Mouse (Mus musculus): ENCODE results near the gene 4930452B06Rik.
A peak's percentile ranks its signal among the peaks of the same experiment; 100 is the strongest.
"Not testable (repeated sequence)": the region's sequence is repeated elsewhere in the genome, so short reads cannot be mapped to it uniquely, and the experiment has no call there.

4930452B06Rik gene

DNA sequence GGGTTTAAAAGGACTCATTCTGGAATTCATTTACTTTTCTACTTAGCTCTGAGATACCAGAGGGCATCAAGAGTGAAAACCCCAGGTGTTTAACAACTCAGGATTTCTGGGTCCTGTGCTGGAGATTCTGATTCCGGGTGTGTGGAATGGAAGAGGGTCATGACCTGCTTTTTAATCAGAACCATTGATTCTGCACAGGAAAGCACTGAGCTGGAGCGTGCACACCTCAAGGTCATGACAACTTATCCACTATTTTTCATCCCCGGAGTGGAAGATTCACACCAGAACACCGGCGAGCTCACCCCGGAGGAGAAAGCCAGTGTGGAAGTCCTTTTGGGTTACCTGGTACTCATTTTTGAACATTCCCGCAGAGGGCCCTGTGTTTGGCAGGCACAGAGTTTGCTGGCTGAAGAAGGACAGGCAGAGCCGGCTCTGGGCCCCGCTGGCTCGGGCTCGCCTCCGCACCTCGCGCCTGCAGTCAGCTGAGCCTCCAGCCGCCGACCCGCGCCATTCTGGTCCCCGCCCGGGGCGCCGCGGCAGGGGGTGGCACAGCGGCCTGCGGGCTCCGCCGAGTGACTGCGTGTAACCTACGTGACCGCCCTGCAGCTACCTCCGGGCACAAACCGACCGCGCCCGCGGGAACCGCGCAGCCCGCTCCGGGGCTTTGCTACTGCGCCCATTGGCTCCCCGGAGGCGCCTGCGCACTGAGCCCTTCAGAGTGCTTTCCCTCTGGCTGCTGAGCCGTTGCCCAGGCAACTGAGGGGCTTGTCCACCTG, at the start of gene 4930452B06Rik:
TSS of gene 4930452B06Rik (minus strand) at position 605 of the 776 bp plus-strand sequence.
- DNase-seq (ENCODE audit: low read depth, low spot score) = peak; percentile 71

DNA sequence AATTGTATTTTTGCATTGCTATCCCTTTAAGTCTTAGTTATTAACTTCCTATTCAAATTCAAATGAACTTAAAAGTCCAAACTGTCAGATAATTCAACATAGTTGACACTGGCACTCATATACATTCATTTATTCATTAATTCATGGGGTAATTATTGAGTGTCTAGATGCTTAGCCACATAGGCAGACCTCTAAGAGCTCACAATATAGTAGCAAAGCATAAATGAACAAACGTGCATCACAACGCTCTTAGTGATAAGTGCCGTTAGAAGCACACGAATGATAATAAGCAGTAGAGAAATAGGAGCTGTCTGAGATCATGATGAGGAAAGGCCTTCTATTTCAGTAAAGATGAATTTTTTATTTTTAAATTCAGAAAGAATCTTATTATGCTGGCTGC, 46.6 kb upstream of the 4930452B06Rik start:
- DNase-seq (ENCODE audit: low read depth, low spot score) = no peak

DNA sequence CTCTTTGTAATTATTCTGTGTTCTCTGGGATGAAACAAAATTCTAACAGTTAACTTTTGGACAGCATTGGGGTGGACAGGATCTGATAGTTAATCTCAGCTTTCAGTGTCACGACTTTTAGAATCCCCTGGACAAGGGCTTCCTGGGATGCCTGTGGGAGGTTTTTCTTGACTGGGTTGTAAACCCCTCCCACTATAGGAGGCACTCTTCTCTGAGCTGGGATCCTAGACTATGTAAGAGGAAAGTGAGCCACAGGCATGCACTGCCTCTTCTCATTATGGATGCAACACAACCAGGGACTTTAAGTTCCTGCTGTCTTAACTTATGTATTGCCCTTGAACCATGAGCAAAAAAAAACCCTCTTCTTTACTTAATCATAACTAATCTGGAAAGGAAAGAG, 23.4 kb upstream of the 4930452B06Rik start:
- DNase-seq (ENCODE audit: low read depth, low spot score) = no peak

DNA sequence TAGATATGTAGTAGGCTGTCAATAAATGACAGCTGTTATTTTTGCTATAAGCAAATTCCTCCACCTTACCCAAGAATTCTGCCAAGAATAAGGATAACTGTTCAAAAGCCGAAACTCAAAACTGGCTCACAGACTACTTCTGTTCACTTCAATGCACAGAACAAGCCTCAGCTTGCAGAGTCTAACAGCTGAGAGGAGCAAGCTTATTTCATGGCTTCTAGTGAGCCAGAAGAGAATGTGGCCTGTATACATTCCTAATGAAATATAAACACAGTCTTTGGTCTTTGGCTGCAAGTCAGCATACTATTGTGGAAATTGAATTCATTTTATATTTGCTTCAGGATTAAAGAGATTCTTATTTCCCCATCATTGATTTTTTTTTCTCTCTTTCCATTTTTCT, 22.4 kb upstream of the 4930452B06Rik start:
- DNase-seq (ENCODE audit: low read depth, low spot score) = no peak

DNA sequence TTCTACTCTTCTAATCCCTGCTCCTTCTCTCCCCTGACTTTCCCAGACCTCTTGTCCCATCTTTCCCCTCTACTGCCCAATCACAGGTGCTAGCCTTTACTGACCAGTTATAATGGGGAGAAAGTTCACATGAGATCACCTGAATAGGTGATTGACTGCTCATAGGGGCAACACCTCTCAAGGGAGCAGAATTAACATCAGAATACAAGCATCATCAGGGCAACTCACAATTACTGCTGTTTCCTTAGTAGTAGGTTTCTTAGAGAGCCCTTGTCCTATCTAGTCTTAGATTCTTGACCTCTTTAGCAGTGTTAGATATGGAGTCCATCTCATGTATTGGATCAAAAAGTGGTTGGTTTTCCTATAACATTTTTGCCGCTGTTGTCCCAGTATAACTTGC, 20.1 kb upstream of the 4930452B06Rik start:
- DNase-seq (ENCODE audit: low read depth, low spot score) = no peak

DNA sequence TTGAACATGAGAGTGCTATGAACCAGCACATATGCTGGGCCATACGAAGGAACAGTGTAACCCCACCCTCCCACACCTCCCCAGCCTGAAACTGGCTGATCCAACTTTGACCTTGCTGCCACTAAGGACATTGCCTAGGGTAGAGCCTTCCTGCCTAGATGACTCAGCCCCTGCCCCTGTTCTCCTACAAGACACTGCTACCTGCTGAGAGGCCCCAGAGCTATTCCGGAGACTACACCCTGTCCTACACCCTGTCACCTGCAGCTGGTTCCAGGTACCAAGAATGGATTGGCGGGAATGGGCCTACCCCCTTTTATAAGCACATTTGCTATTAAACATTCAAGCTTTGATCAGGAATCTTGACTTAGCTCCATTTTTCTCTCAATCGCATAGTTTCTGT, 13.9 kb upstream of the 4930452B06Rik start:
- no peak for DNase-seq (ENCODE audit: low read depth, low spot score)

DNA sequence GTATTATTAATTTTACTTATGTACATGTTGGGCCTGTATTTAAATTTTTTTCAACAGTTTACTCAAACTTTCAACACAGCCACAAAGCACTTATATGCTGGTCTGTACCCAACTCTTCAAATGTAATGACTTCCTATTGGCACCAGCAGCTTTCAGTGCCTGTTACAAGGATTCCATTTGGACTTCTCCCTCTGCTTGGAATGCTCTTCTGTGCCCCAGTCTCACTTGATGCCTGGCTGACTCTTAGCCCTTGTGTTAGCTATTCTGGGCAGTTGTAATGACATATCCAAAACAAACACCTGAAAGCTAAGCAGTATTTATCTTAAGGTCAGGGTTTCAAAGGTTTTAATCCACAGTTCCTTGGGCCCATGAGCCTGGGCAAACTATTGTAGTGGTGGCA, 5.7 kb downstream of the 4930452B06Rik start:
- no peak for DNase-seq (ENCODE audit: low read depth, low spot score)

DNA sequence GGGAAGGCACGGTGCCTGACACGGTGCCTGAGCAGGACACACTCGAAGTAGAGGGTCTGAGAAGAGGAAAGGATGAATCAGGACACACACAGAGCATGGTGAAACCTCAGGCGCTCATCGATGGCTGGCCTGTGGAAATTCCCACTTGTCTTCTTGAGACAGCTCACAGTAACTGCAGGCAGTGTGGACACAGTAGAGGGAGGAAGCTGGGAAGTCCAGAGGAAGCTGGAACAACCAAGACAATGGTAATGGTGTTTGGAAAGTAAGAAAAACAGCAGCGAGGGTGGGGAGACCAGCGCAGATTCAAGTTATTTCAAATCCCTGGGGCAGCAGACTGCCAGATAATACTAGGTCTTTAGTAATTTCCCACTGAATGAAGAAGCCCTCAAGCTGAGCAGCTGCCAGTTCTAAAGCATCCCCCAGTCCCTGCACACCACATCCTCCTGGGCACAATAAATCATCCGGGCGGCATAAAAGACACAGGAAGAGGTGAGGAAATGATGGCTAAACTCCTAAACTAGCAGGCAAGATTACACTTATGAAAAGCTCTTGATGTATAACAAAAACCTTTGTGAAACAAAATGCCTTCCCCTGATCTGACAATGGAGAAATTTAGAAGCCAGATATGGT, 24.3 kb downstream of the 4930452B06Rik start:
- DNase-seq (ENCODE audit: low read depth, low spot score) = peak; percentile 23

DNA sequence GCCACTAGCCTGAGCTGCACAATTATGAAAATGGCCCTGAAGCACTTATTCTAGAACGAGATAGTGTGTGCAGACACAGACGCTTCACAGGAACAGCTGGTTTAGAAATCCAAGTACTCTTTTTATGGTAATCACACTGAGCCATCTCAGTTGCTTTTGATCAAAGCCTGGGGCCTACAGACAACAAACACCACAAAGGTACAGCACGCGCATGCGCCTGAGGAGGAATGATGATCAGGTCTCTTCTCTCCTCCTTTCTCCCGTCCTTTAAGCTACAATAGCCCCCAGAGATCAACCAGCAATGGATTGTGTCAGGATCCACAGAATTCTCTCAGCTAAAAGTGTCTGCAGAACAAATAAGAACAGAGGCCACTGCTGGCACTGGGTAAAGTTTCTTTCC, 33.8 kb downstream of the 4930452B06Rik start:
- no peak for DNase-seq (ENCODE audit: low read depth, low spot score)

DNA sequence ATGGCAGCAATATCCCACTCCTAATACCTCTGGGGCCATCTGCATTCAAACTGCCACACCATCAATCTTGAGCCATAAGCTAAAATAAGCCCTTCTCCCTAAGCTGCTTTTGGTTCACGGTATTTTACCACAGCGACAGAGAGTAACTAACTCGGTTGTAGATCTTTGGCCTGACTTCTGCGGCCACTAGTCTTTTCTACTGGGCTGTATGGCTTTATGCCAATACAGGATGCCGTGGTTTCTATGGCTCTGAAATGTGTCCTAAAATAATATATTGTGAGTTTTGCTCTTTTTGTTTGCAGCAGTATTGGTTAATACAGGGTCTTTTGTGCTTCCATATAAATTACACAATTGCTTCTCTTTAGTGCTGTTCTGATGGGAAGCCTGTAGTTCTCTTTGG, 37.6 kb downstream of the 4930452B06Rik start:
- DNase-seq (ENCODE audit: low read depth, low spot score) = no peak

DNA sequence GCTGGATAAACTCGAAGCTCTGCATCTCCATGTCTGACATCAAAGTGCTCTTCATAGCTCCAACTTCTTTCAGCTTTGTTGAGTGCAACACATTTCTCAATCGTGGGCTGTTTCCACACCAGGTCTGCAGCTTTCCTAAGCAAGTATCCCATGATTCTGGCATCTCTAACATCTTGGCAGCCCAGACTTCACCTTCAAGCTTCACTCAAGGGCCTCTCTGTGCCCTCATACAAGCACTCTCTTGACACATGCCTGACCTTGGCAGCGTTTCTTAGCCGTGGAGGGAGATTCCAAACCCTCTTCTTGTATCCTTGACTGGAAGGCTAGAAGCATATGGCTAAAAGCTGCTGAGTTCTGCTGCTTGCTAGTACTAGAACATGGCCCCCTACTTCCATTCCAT, 38.6 kb downstream of the 4930452B06Rik start:
- DNase-seq (ENCODE audit: low read depth, low spot score) = no peak

DNA sequence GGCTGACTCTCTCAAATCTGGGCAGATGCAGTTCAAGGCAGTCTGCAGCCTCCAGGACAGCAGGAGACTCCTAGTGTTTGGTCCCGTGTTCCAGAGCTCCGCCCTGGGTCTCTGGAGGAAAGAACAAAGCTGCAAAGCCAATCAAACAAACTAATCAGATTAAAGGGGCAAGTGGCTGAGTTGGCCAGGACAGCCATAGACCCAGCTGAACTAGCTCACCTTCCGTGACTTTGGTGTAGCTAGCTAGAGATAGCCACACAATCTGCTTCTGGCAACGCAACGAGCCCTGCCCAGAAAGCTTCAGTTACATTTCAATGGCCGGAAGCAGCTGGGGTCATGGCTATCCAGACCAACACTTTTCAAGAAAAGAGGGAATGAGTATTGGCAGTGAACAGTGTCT, 44.9 kb downstream of the 4930452B06Rik start:
- no peak for DNase-seq (ENCODE audit: low read depth, low spot score)

DNA sequence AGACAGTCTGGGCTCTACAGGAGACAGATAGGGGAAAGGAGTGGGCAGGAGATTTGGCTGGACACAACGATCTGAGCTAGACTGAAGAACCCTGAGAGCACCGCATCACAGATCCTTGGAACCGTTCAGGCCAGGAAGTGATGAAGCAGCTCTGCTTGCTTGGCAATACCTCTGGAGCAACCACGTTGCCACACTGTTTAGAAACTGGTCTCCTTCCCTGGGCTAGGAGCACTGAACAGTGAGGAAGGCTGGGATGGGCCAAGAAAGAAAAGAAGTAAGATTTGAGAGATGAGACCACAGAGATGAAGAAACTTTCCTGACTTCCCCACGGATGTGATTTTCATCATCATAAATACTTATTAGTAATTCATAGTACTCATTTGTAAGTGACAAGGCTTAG, 45.5 kb downstream of the 4930452B06Rik start:
- no peak for DNase-seq (ENCODE audit: low read depth, low spot score)

DNA sequence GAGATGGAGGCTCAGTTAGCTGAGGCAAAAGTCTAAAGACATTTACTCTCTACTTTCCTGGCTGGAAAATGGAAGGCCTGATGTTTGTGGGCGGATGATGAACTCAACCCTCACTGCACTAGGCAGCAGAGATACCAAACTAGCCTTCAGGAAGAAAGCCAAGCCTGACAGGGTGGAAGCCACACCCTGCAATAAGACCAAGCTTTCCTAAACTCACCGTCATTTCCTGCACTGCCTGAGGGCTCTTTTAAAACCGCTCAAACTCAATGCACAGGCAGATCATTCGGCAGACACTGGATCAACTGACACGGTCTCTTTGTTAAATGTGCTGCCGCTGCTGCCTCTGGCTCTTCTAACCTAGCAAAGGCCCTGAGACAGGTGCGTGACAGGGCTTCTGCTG, 50.4 kb downstream of the 4930452B06Rik start:
- no peak for DNase-seq (ENCODE audit: low read depth, low spot score)

DNA sequence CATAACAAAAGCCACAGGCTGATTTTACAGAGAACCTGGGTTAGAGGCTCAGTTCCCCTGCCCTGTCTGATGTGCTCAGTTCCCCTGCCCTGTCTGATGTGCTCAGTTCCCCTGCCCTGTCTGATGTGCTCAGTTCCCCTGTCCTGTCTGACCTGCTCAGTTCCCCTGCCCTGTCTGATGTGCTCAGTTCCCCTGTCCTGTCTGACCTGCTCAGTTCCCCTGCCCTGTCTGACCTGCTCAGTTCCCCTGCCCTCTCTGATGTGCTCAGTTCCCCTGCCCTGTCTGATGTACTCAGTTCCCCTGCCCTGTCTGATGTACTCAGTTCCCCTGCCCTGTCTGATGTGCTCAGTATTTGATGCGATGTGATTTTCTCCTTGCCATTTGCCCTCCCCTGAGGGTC, 51.6 kb downstream of the 4930452B06Rik start:
- not testable (repeated sequence) for DNase-seq (ENCODE audit: low read depth, low spot score)

DNA sequence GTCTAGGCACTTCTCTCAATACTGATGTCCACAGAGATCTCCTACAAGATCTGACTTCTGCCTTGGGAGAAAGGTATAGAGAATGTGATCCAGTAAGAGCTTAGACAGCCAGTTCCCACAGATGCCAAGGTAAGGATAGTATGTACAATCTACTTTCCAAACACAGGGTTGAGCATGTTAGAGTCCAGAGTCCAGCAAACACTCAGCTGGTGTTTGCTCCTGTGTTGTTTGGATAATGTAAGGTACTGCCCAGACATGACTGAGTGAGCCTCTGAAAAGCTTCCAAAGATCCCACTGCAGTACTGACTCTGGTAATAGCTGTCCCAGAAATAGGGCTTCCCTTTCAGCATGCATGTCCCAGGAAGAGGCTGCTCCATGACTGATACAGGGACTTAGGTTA, 54.0 kb downstream of the 4930452B06Rik start:
- no peak for DNase-seq (ENCODE audit: low read depth, low spot score)

DNA sequence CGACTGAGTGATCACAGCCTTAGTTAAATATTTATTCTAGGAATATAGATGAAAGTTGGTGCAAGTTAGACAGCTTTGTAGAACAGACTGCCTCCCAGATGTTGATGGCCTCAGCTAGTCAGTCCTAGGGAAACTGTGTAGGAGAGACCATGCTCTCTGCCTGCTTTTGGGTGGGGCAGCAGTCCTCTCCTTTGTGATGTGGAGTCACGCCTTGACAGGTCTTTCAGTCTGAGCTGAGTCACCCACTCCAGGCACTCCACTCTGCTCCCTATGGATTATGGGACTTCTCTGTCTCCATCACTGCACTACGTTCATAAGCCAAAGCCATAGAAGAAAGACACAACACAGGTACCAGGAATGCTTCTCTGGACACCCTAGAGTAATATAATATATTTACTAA, 55.9 kb downstream of the 4930452B06Rik start:
- no peak for DNase-seq (ENCODE audit: low read depth, low spot score)

DNA sequence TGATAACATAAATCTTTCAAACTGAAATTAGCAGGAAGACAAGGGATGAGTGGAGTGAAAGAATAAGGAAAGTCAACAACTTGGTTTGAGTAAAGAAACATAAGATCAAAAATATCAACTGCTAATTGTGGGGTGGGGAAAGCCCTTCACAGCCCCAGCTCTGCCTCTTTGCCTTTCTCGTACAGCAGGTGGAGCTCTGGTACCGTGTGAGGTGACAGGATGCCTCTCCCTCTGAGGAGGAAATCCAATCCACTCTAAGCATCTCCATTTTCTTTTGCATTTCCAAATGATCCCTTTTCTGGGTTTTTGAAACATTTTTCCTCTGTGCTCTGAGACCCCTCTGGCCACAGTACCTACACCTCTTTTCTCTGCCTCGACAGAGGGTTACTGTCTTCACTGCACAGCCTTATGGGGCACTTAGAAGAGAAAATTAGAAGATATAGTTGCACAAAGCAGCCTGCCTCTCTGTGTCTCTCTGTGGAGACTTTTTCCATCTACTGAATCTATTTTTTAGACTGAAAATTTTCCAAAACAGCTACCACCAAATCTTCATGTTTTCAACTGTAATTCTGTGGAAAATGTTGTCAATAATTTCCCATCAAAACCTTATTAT, 57.4 kb downstream of the 4930452B06Rik start:
- DNase-seq (ENCODE audit: low read depth, low spot score) = peak; percentile 34

DNA sequence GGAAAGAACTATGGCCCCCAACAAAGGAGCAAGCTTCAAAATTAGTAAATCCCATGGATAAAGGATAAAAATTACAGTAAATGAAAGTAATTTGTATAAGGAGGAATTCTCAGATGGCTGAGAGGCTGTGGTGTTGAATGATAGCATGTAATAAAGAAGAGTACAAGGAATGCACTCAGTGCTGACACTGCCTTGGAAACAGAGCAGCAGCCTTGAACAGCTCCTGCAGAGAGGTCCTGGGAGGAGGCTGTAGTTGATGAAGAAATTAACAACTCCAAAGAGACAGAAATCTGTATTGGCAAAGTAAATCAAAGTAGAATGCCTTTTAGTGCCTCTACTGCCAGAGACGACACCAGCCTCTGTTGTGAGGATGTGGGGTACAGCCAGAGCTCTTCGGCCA, 61.1 kb downstream of the 4930452B06Rik start:
- DNase-seq (ENCODE audit: low read depth, low spot score) = no peak

DNA sequence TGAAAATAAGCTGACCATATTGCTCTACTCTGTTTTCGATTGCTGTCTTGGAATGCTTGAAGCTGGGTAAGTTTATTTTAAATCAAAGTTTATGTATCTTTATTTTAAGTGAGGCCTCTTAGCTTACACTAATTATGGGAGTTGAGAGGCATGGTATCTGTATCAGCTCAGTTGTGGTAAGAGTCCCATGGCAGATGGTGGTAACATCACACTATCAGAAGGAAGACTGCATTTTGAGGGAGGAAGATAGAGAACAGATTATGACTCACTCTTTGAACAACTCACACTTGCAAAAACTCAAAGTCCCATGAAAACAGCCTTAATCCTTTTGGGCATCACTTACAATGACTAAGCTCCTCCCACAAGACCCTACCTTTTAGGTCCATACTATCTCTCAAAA, 81.0 kb downstream of the 4930452B06Rik start:
- no peak for DNase-seq (ENCODE audit: low read depth, low spot score)

DNA sequence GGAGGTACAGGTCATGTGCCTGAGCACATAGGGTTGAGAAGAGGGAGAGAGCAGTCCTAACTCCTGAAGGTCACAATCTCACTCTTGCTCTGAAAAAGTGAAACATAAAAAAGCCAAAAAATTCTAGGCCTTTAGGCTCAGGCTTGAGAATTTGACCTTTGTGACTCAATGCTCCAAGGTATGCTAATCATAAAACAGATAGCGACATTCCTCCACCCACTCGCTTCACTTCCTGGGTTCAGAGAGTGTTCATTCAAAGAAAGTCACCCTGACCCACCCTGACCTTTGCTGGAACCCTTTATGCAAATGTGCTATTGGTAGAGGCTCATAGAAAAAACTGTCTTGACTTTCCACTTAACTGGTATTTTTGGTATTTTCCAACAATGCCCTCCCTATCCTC, 115.0 kb downstream of the 4930452B06Rik start:
- not testable (repeated sequence) for DNase-seq (ENCODE audit: low read depth, low spot score)

DNA sequence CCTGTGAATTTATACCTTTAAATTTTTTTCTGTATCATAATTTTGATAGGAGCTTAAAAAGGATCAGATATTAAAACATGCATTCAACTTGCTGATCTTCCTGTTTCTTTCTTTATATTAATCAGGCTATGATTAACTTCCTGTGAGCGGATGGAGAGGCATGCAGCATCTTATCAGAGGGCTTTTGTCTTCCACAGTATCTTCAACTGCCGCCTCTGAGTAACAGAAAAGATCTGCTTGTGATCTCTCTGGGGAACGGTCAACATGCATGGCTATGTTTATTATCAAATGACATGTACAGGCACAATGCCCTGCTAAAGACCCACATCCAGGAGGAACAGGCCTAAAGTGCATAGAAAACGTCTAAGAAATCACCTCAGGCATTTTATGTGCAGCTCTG, 116.9 kb downstream of the 4930452B06Rik start:
- DNase-seq (ENCODE audit: low read depth, low spot score) = no peak

DNA sequence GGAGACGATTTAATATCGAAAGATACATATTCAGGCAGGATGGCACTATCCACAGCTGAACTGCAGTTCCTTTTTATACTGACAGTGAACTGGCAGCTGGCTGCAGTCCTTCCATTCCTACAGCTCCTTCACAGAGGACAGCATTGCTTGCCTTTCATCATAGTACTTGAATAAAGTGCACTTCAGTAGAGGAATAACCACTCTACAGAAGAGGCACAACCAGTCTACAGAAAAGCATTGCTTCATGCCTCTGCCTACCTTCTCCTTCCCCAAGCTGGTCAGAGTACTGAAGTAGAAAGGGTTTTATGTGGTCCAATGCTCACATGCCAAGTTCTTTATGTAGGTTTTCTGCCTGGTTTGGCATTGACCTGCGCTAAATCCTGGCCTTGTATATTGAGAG, 130.0 kb downstream of the 4930452B06Rik start:
- no peak for DNase-seq (ENCODE audit: low read depth, low spot score)
